Mouse (Mus musculus) hematopoietic multipotent progenitor cell, adult 10-12 weeks (in vitro differentiated cells): ENCODE data around the gene Ttc19. TPM values are rescaled to one million over a fixed set of nuclear protein-coding genes. Genes with fewer than 3 reads are reported as not detected.

Source experiments
- polyA plus RNA-seq: library from polyadenylated mRNA; stranded (reverse); fragments of >175 nt; gene quantifications from 2 replicates; pipeline ENCODE4 v1.2.3, GENCODE M21; 2012; ENCODE audit warnings: low replicate concordance

The Ttc19 gene
- polyA plus RNA-seq = 3.2 and 6.2 TPM in 2 replicates

GRCm38 (mm10) chr11:62280675-62281600, at the start of gene Ttc19, which contains the start of gene Zswim7:
TSS of gene Ttc19 (plus strand) at chr11:62281473.
TSS of gene Zswim7 (minus strand) at chr11:62281375.

DNA sequence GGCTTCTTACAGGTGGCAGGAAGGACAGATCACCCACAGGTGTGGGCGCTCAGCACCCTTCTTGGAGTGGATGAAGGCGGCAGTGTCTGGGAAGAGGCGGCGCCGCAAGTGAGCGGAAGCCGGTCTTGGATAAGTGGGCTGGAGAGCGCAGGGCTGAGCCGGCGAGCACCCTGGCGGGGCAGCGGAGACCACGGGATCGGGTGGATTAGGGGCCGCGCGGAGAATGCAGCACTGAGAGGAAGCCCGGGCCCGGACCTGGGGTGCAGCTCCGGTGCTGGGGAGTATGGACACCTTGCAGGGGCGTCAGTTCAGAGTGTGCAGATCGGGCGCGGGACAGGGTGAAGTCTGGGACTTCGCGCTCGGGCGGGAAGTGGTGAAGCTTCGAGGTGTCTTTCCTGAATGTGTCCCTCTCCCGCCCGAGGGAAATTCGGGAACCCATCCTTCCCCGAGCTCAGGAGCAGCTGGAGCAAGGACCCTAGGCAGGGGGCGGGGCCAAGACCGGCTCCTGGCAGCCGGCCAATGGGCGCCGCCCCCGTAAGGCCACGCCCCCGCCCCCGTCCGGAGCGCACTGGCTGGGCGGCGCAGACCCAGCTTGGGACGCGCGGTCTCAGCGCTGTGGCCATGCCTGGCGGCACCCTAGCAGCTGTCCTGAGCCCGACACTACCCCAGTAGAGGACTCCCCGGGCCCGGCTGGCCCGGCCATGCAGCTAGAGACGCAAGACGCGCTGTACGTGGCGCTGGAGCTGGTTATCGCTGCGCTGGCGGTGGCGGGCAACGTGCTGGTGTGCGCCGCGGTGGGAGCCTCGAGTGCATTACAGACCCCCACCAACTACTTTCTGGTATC, 32.6 kb upstream of the Ttc19 start, which contains the start of gene Adora2b:
Gene Adora2b (plus strand): TSS at position 584 of the 844 bp plus-strand sequence.

Other genes starting within 250 kb of the Ttc19 start
- 1.2 and 3.6 TPM in 2 replicates for gene Adora2b, start 32.5 kb upstream of the Ttc19 start, polyA plus RNA-seq
- 0.81 and 2.6 TPM in 2 replicates for gene Zswim7, start 98 bp upstream of the Ttc19 start, polyA plus RNA-seq
- gene Pigl, start 177.0 kb downstream of the Ttc19 start, polyA plus RNA-seq = 4.3 and 5.9 TPM in 2 replicates
- 94.5 and 186 TPM in 2 replicates for gene Ncor1, start 177.1 kb downstream of the Ttc19 start, polyA plus RNA-seq